Mouse (Mus musculus) C2C12 (cell line): ENCODE measurements around the gene Gm12216.

Source experiments
- CEBPB ChIP-seq: IDR thresholded peaks from one replicate; pipeline ENCODE4 v1.6.1; 2011; ENCODE audit warnings: low read depth, mild to moderate bottlenecking, control low read depth, moderate library complexity
- CTCF ChIP-seq: IDR thresholded peaks from one replicate; pipeline ENCODE4 v1.5.1; 2011; ENCODE audit not compliant: control insufficient read depth, insufficient read depth, insufficient read length
- FOSL1 ChIP-seq: IDR thresholded peaks from one replicate; pipeline ENCODE4 v1.8.0; 2011; ENCODE audit warnings: mild to moderate bottlenecking, low read length; ENCODE audit not compliant: poor library complexity, insufficient read depth, severe bottlenecking
- MYOD1 ChIP-seq: IDR thresholded peaks from one replicate; pipeline ENCODE4 v1.6.1; 2011; ENCODE audit warnings: low read depth; ENCODE audit not compliant: control insufficient read depth, insufficient read length
- USF1 ChIP-seq: IDR thresholded peaks from one replicate; pipeline ENCODE4 v1.6.1; 2011; ENCODE audit warnings: low read depth, mild to moderate bottlenecking, control low read depth, moderate library complexity

- no peak for TF ChIP-seq CTCF
- no peak for TF ChIP-seq FOSL1
- no peak for TF ChIP-seq MYOD1
- no peak for TF ChIP-seq CEBPB
- no peak for TF ChIP-seq USF1
Observed at GRCm38 (mm10) chr11:53745260-53745659, 113.8 kb downstream of the Gm12216 start.
